ENCODE assay signal across 8 mouse cellular contexts in the genomic region with DNA sequence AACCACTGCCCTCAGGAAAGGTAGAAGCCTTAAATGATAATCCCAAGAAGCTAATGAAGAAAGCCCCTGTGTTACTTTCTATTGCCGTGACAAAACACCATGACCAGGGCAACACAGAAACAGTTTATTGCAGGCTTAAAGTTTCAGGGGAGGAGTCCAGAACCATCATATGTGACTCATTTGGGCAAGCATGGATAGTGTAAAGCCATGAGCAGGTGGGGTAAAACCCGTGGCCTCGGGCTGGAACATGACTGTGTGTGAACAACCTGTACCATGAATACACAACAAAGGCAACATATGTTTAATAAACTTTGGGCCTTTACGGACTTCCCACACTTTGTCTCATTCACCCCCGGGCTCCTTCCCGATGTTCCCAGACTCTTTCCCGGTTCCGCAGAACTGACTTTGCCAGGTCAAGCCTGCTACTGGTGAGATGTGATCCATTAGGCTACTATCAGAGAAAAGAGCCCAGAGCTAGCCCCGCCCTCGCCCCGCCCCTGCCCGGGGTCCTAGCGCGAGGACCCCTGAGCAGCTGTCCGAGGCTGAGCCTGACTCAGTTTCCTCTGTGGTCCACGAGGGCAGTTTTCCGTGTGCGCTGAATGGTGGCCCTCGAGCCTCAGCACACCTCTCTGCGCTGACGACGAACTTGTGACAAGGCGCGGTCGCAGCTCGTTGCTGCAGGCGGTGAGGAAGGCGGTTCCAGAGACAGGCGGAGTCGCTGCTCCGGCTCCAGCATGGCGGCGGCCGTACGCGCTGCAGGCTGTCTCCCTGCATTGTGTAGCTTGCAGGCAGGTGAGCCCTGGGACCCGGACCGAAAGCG. TPM values are rescaled to one million over a fixed set of nuclear protein-coding genes. Genes with fewer than 3 reads are reported as not detected.
DNase-seq lines count a peak whose midpoint lies in the region; ATAC-seq and TF ChIP-seq lines count a peak whose summit lies in the region.

A gene (minus strand): TSS at position 401 of the 820 bp plus-strand sequence.
A gene (plus strand): TSS at position 529 of the 820 bp plus-strand sequence.

- peak within 1 kb of the TSS; percentile 87 for H3K27ac ChIP-seq in heart, embryonic 11.5 days (ENCODE audit: low read depth, low read length)
- H3K27ac ChIP-seq in kidney, embryonic 16.5 days (ENCODE audit: low read length), result peak within 1 kb of the TSS; percentile 91
- H3K27ac ChIP-seq in liver, adult 2 months (replicated peaks; ENCODE audit: insufficient read depth, low read depth, low read length), result peak within 1 kb of the TSS; percentile 87

- H3K4me1 ChIP-seq in erythroblast, embryonic 14.5 days (ENCODE audit: control insufficient read depth), result peaks cover 51% of the 10 kb centered on the region
- peaks cover 11% of the 10 kb centered on the region for H3K4me1 ChIP-seq in heart, embryonic 11.5 days (ENCODE audit: control insufficient read depth, insufficient read depth, low read length)
- H3K4me1 ChIP-seq in kidney, embryonic 16.5 days (ENCODE audit: insufficient read depth, low read length), result peaks cover 23% of the 10 kb centered on the region
- H3K4me1 ChIP-seq in liver, adult 2 months (ENCODE audit: control insufficient read depth, insufficient read depth, low read length), result peaks cover 14% of the 10 kb centered on the region

- no peak for TF ChIP-seq CTCF in C2C12 (IDR thresholded peaks at IDR 0.05; ENCODE audit: control insufficient read depth, insufficient read depth, insufficient read length)
- no peak for TF ChIP-seq CTCF in brain, embryonic 14.5 days (IDR thresholded peaks at IDR 0.05; ENCODE audit: borderline replicate concordance, extremely low read depth, insufficient read depth, insufficient read length)
- no peak; the same call in 1 of the 2 replicates for TF ChIP-seq CTCF in liver, adult 2 months (IDR thresholded peaks at IDR 0.05; ENCODE audit: low read depth, low read length)

- peak within 1 kb of the TSS; percentile 98 for H3K4me3 ChIP-seq in C2C12 (ENCODE audit: insufficient read depth, poor library complexity, severe bottlenecking)
- H3K4me3 ChIP-seq in erythroblast, embryonic 14.5 days (replicated peaks), result peak within 1 kb of the TSS; percentile 73
- peak within 1 kb of the TSS; percentile 80 for H3K4me3 ChIP-seq in heart, embryonic 11.5 days (ENCODE audit: low read depth, low read length)
- H3K4me3 ChIP-seq in kidney, embryonic 16.5 days (ENCODE audit: low read length), result peak within 1 kb of the TSS; percentile 90
- H3K4me3 ChIP-seq in liver, adult 2 months (ENCODE audit: insufficient read depth, low read depth, low read length), result peak within 1 kb of the TSS; percentile 76
- H3K4me3 ChIP-seq in myocyte, result peak within 1 kb of the TSS; percentile 98

- H3K27me3 ChIP-seq in C2C12 (ENCODE audit: control insufficient read depth, insufficient read depth, insufficient read length), result no peaks in the 10 kb centered on the region
- no peaks in the 10 kb centered on the region for H3K27me3 ChIP-seq in erythroblast, embryonic 14.5 days (ENCODE audit: control insufficient read depth)
- H3K27me3 ChIP-seq in heart, embryonic 11.5 days (ENCODE audit: control insufficient read depth, insufficient read depth, low read length), result no peaks in the 10 kb centered on the region
- H3K27me3 ChIP-seq in kidney, embryonic 16.5 days (ENCODE audit: insufficient read depth, low read length), result no peaks in the 10 kb centered on the region
- H3K27me3 ChIP-seq in liver, adult 2 months (ENCODE audit: control insufficient read depth, insufficient read depth, low read length), result no peaks in the 10 kb centered on the region
- H3K27me3 ChIP-seq in myocyte (ENCODE audit: control insufficient read depth, insufficient read depth, insufficient read length), result no peaks in the 10 kb centered on the region
- H3K27me3 ChIP-seq in splenic B cell, adult 2 months (ENCODE audit: control insufficient read depth, insufficient read depth, low read length, poor library complexity, severe bottlenecking), result no peaks in the 10 kb centered on the region

- peak; percentile 84 for ATAC-seq in heart, embryonic 11.5 days (replicated peaks; ENCODE audit: insufficient number of reproducible peaks, low FRiP score, low TSS enrichment)
- peak; percentile 76 for ATAC-seq in kidney, embryonic 16.5 days (ENCODE audit: low FRiP score, low TSS enrichment)

- TF ChIP-seq POLR2A in brain, embryonic 14.5 days (IDR thresholded peaks at IDR 0.05; ENCODE audit: borderline replicate concordance, extremely low read depth, insufficient read depth, insufficient read length, poor library complexity, severe bottlenecking), result peak; percentile 63; the same call in 1 of the 2 replicates
- peak; percentile 69 for TF ChIP-seq POLR2A in liver, adult 2 months (IDR thresholded peaks at IDR 0.05; ENCODE audit: extremely low read depth, insufficient read depth, low read length)
- TF ChIP-seq POLR2A in myocyte (IDR thresholded peaks at IDR 0.05; ENCODE audit: insufficient read length, low read depth), result peak; percentile 88

- no peaks in the 10 kb centered on the region for H3K9me3 ChIP-seq in erythroblast, embryonic 14.5 days (ENCODE audit: control insufficient read depth, low read length)
- H3K9me3 ChIP-seq in heart, embryonic 11.5 days (replicated peaks; ENCODE audit: control insufficient read depth, low read length), result no peaks in the 10 kb centered on the region
- no peaks in the 10 kb centered on the region for H3K9me3 ChIP-seq in kidney, embryonic 16.5 days (ENCODE audit: low read length)

- peak within 1 kb of the TSS; percentile 98 for H3ac ChIP-seq in C2C12 (ENCODE audit: control insufficient read depth, insufficient read length, low read depth)
- peak within 1 kb of the TSS; percentile 100 for H3ac ChIP-seq in myocyte (ENCODE audit: control insufficient read depth, insufficient read length)

- DNase-seq in brain, embryonic 14.5 days (ENCODE audit: low read depth), result peak; percentile 94
- DNase-seq in liver, adult 2 months (ENCODE audit: extremely low read depth, low read depth, low spot score), result peak; percentile 64
- DNase-seq in splenic B cell, adult 2 months (ENCODE audit: low read depth, low spot score), result peak; percentile 86

- WGBS in heart, embryonic 11.5 days (ENCODE audit: insufficient replicate concordance), result 4% methylated on average over 39 of the region's 39 CpGs
- 4% methylated on average over 39 of the region's 39 CpGs for WGBS in kidney, embryonic 16.5 days
- 5% methylated on average over 39 of the region's 39 CpGs for WGBS in liver, adult 2 months

- H3K79me3 ChIP-seq in C2C12 (ENCODE audit: low read depth), result peaks cover 28% of the 10 kb centered on the region

- peak within 1 kb of the TSS; percentile 83 for H3K4me2 ChIP-seq in heart, embryonic 11.5 days
- peak within 1 kb of the TSS; percentile 81 for H3K4me2 ChIP-seq in kidney, embryonic 16.5 days (replicated peaks; ENCODE audit: low read depth, low read length)
- peak within 1 kb of the TSS; percentile 87 for H3K4me2 ChIP-seq in myocyte (ENCODE audit: low read depth)

- peak within 1 kb of the TSS; percentile 89 for H3K9ac ChIP-seq in heart, embryonic 11.5 days (ENCODE audit: low read depth, low read length)
- H3K9ac ChIP-seq in kidney, embryonic 16.5 days (replicated peaks; ENCODE audit: low read length), result peak within 1 kb of the TSS; percentile 94
- peak within 1 kb of the TSS; percentile 90 for H3K9ac ChIP-seq in liver, adult 2 months (ENCODE audit: low read depth, low read length)

- peaks cover 47% of the 10 kb centered on the region for H3K79me2 ChIP-seq in C2C12 (ENCODE audit: control insufficient read depth, insufficient read depth)
- H3K79me2 ChIP-seq in liver, adult 2 months (ENCODE audit: control insufficient read depth, insufficient read depth, low read length), result peaks cover 17% of the 10 kb centered on the region; the same call in 1 of the 2 replicates
- H3K79me2 ChIP-seq in myocyte (ENCODE audit: control insufficient read depth, insufficient read depth), result peaks cover 17% of the 10 kb centered on the region

- H3K36me3 ChIP-seq in C2C12 (ENCODE audit: control insufficient read depth, insufficient read depth) (no peaks in the 10 kb centered on the region), myocyte (ENCODE audit: control insufficient read depth, insufficient read depth) (no peaks in the 10 kb centered on the region)
- peaks cover 18% of the 10 kb centered on the region for H3K36me3 ChIP-seq in erythroblast, embryonic 14.5 days (ENCODE audit: control insufficient read depth)
- peaks cover 5% of the 10 kb centered on the region; the same call in 1 of the 2 replicates for H3K36me3 ChIP-seq in heart, embryonic 11.5 days (ENCODE audit: control insufficient read depth, insufficient read depth, low read length)
- H3K36me3 ChIP-seq in kidney, embryonic 16.5 days (ENCODE audit: insufficient read depth, low read length), result no peaks in the 10 kb centered on the region; the same call in 1 of the 2 replicates
- H3K36me3 ChIP-seq in liver, adult 2 months (ENCODE audit: control insufficient read depth, insufficient read depth, low read length), result no peaks in the 10 kb centered on the region
- H3K36me3 ChIP-seq in splenic B cell, adult 2 months (ENCODE audit: control insufficient read depth, insufficient read depth, low read length, poor library complexity, severe bottlenecking), result no peaks in the 10 kb centered on the region

TF ChIP-seq in C2C12, 6 proteins besides CTCF, POLR2A, EP300 and RAD21 (continues in another document):
- TF ChIP-seq MYOD1 (IDR thresholded peaks at IDR 0.05; ENCODE audit: control insufficient read depth, insufficient read length, low read depth) (no peak), MYOG (IDR thresholded peaks at IDR 0.05; ENCODE audit: control insufficient read depth, extremely low read depth, insufficient read length) (no peak)

TF ChIP-seq in myocyte, 11 proteins besides CTCF, POLR2A, EP300 and RAD21 (continues in another document):
- no peak for TF ChIP-seq E2F4 (IDR thresholded peaks at IDR 0.05; ENCODE audit: insufficient read depth)

RNA-seq across cellular contexts. Expression of the first gene that starts in this region (rescaled TPM):
- 0.89 TPM for polyA plus RNA-seq in C2C12 (2012; fragmentation: generic; extraction: Trizol)
- polyA plus RNA-seq in brain, embryonic 14.5 days (2012; rRNA removed), result 9.3 and 9.9 TPM in 2 replicates
- polyA plus RNA-seq in erythroblast, embryonic 14.5 days (2012), result not detected in 2 replicates
- polyA plus RNA-seq in heart, embryonic 11.5 days (2014; fragmentation: Nextera tagmentation; extraction: Ambion mirVana), result 3.1 and 4.0 TPM in 2 replicates
- polyA plus RNA-seq in kidney, embryonic 16.5 days (2015; fragmentation: Nextera tagmentation; extraction: Ambion mirVana), result 5.1 and 5.6 TPM in 2 replicates
- 2.9 and 3.1 TPM in 2 replicates for total RNA-seq in liver, adult 2 months (2014; rRNA removed)
- polyA plus RNA-seq in liver, adult 2 months (2012; rRNA removed), result 2.3 TPM in 2 replicates
- 1.4 TPM for polyA plus RNA-seq in myocyte (2012; fragmentation: generic; extraction: Trizol)

RNA-seq across cellular contexts. Expression of the second gene that starts in this region (rescaled TPM):
- polyA plus RNA-seq in C2C12 (2012; fragmentation: generic; extraction: Trizol) (66.1 TPM), myocyte (2012; fragmentation: generic; extraction: Trizol) (72.0 TPM)
- polyA plus RNA-seq in brain, embryonic 14.5 days (2012; rRNA removed), result 129 and 157 TPM in 2 replicates
- polyA plus RNA-seq in erythroblast, embryonic 14.5 days (2012), result 11.3 and 14.5 TPM in 2 replicates
- 132 and 154 TPM in 2 replicates for polyA plus RNA-seq in heart, embryonic 11.5 days (2014; fragmentation: Nextera tagmentation; extraction: Ambion mirVana)
- 147 and 148 TPM in 2 replicates for polyA plus RNA-seq in kidney, embryonic 16.5 days (2015; fragmentation: Nextera tagmentation; extraction: Ambion mirVana)
- 53.2 and 59.9 TPM in 2 replicates for total RNA-seq in liver, adult 2 months (2014; rRNA removed)
- 47.1 and 59.8 TPM in 2 replicates for polyA plus RNA-seq in liver, adult 2 months (2012; rRNA removed)

Comparison
In these comparisons a context has a peak if more than half of its experiments do, and no peak if none do; other contexts are left out.
1. Peak in every context shown above with its lines: DNase-seq, ATAC-seq, H3K4me3 ChIP-seq and H3K27ac ChIP-seq.